Mouse (Mus musculus) midbrain, embryonic 16.5 days (tissue): ENCODE measurements around the gene Erc2. TPM values are rescaled to one million over a fixed set of nuclear protein-coding genes. Genes with fewer than 3 reads are reported as not detected.

Experiments used
- ATAC-seq: fragments of 200-750 bp; cut with Nextera tagmentation; 2 replicates; pipeline ENCODE4 v1.8.0; 2017; ENCODE audit warnings: moderate TSS enrichment
- H3K27ac ChIP-seq: fragments of 300-500 bp; sonication (generic); 2 replicates; pipeline ENCODE4 v1.5.1; 2014; ENCODE audit warnings: mild to moderate bottlenecking, low read length, mixed read lengths
- H3K27me3 ChIP-seq: fragments of 300-500 bp; sonication (generic); 2 replicates; pipeline ENCODE4 v1.6.1; 2014; ENCODE audit warnings: low read depth, low read length, mixed read lengths; ENCODE audit not compliant: control insufficient read depth, insufficient read depth
- H3K36me3 ChIP-seq: fragments of 300-500 bp; sonication (generic); 2 replicates; pipeline ENCODE4 v1.6.1; 2014; ENCODE audit warnings: mild to moderate bottlenecking, low read length, moderate library complexity, mixed read lengths; ENCODE audit not compliant: control insufficient read depth, insufficient read depth
- H3K4me1 ChIP-seq: fragments of 300-500 bp; sonication (generic); 2 replicates; pipeline ENCODE4 v1.6.1; 2014; ENCODE audit warnings: mild to moderate bottlenecking, low read length, mixed read lengths; ENCODE audit not compliant: control insufficient read depth, insufficient read depth
- H3K4me2 ChIP-seq: fragments of 300-500 bp; sonication (generic); 2 replicates; pipeline ENCODE4 v1.6.1; 2014; ENCODE audit warnings: mild to moderate bottlenecking, low read length, mixed read lengths
- H3K4me3 ChIP-seq: fragments of 300-500 bp; sonication (generic); 2 replicates; pipeline ENCODE4 v1.5.1; 2014; ENCODE audit warnings: low read depth, mild to moderate bottlenecking, low read length, moderate library complexity, mixed read lengths
- H3K9ac ChIP-seq: fragments of 300-500 bp; sonication (generic); 2 replicates; pipeline ENCODE4 v1.6.1; 2014; ENCODE audit warnings: low read depth, low read length, mixed read lengths
- H3K9me3 ChIP-seq: fragments of 300-500 bp; sonication (generic); replicated peaks from 2 replicates; pipeline ENCODE4 v1.6.1; 2014; ENCODE audit warnings: mild to moderate bottlenecking, low read length, mixed read lengths; ENCODE audit not compliant: control insufficient read depth, poor library complexity, severe bottlenecking
- WGBS: fragments of 180-500 bp; shearing (Covaris S2); extraction: QIAGEN DNeasy Blood & Tissue Kit; methylation state at CpG from one replicate; pipeline ENCODE4 v1.1.7; 2014; 5-methylcytosine and 5-hydroxymethylcytosine counted together
- polyA plus RNA-seq: library from polyadenylated mRNA; unstranded; fragments of >200 nt; fragmentation: Nextera tagmentation; extraction: Ambion mirVana; gene quantifications from 2 replicates; pipeline ENCODE4 v1.2.1, GENCODE M21; 2015

Erc2 gene
- polyA plus RNA-seq, 1 experiment from 2014 or later, result 94.2 TPM

- Histone ChIP-seq H3K36me3 (no peaks in the 10 kb centered on the region), H3K4me2 (no peak overlapping the region), H3K9me3 (no peaks in the 10 kb centered on the region), H3K4me3 (no peak overlapping the region), H3K4me1 (peaks cover 3% of the 10 kb centered on the region; the same call in 1 of the 2 replicates), H3K27me3 (no peaks in the 10 kb centered on the region), H3K9ac (no peak overlapping the region), H3K27ac (no peak overlapping the region)
- no peak for ATAC-seq
Observed at GRCm38 (mm10) chr14:27821801-27822200, 199.6 kb downstream of the Erc2 start.

- Histone ChIP-seq H3K4me3 (no peak overlapping the region), H3K4me2 (no peak overlapping the region), H3K36me3 (no peaks in the 10 kb centered on the region), H3K9ac (no peak overlapping the region), H3K27ac (no peak overlapping the region), H3K9me3 (no peaks in the 10 kb centered on the region), H3K4me1 (peaks cover 3% of the 10 kb centered on the region; the same call in 1 of the 2 replicates), H3K27me3 (no peaks in the 10 kb centered on the region)
- 93% methylated on average over 6 of the region's 6 CpGs for WGBS
- ATAC-seq, result no peak
Observed at GRCm38 (mm10) chr14:27822566-27822965, 200.3 kb downstream of the Erc2 start.

GRCm38 (mm10) chr14:27823048-27823447, 200.8 kb downstream of the Erc2 start:
- H3K4me1 ChIP-seq, result peaks cover 3% of the 10 kb centered on the region; the same call in 1 of the 2 replicates
- H3K9ac ChIP-seq, result no peak overlapping the region
- no peaks in the 10 kb centered on the region for H3K27me3 ChIP-seq
- no peak for ATAC-seq
- H3K4me3 ChIP-seq, result no peak overlapping the region
- H3K9me3 ChIP-seq, result no peaks in the 10 kb centered on the region
- no peak overlapping the region for H3K27ac ChIP-seq
- H3K4me2 ChIP-seq, result no peak overlapping the region
- WGBS, result 68% methylated on average over 3 of the region's 3 CpGs
- H3K36me3 ChIP-seq, result no peaks in the 10 kb centered on the region

- Histone ChIP-seq H3K9ac (no peak overlapping the region), H3K4me3 (no peak overlapping the region), H3K9me3 (no peaks in the 10 kb centered on the region), H3K27me3 (no peaks in the 10 kb centered on the region), H3K36me3 (no peaks in the 10 kb centered on the region), H3K4me2 (no peak overlapping the region), H3K27ac (no peak overlapping the region), H3K4me1 (peaks cover 3% of the 10 kb centered on the region; the same call in 1 of the 2 replicates)
- 83% methylated on average over 6 of the region's 6 CpGs for WGBS
- ATAC-seq, result no peak
Observed at GRCm38 (mm10) chr14:27823897-27824296, 201.7 kb downstream of the Erc2 start.

- no peaks in the 10 kb centered on the region for H3K9me3 ChIP-seq
- WGBS, result 85% methylated on average over 1 of the region's 1 CpGs
Observed at GRCm38 (mm10) chr14:27826829-27827228, 204.6 kb downstream of the Erc2 start.

GRCm38 (mm10) chr14:27828089-27828488, 205.9 kb downstream of the Erc2 start:
- Histone ChIP-seq H3K4me1 (peaks cover 1% of the 10 kb centered on the region; the same call in 1 of the 2 replicates), H3K9ac (no peak overlapping the region), H3K9me3 (no peaks in the 10 kb centered on the region), H3K4me2 (no peak overlapping the region), H3K27ac (no peak overlapping the region; the same call in 1 of the 2 replicates), H3K27me3 (no peaks in the 10 kb centered on the region), H3K36me3 (no peaks in the 10 kb centered on the region), H3K4me3 (no peak overlapping the region)
- 35% methylated on average over 2 of the region's 2 CpGs for whole genome bisulfite sequencing
- no peak for ATAC-seq

More at GRCm38 (mm10) chr14:27826829-27827228, 204.6 kb downstream of the Erc2 start:
- Histone ChIP-seq H3K27ac (no peak overlapping the region), H3K4me2 (no peak overlapping the region), H3K9ac (no peak overlapping the region), H3K4me1 (peaks cover 3% of the 10 kb centered on the region; the same call in 1 of the 2 replicates), H3K27me3 (no peaks in the 10 kb centered on the region), H3K36me3 (no peaks in the 10 kb centered on the region), H3K4me3 (no peak overlapping the region)
- ATAC-seq, result no peak

GRCm38 (mm10) chr14:27832196-27832595, 210.0 kb downstream of the Erc2 start:
- H3K4me1 ChIP-seq, result no peaks in the 10 kb centered on the region
- no peak overlapping the region for H3K9ac ChIP-seq
- H3K4me3 ChIP-seq, result no peak overlapping the region
- no peaks in the 10 kb centered on the region for H3K9me3 ChIP-seq
- H3K4me2 ChIP-seq, result no peak overlapping the region
- no peak overlapping the region for H3K27ac ChIP-seq
- WGBS, result 83% methylated on average over 4 of the region's 4 CpGs
- no peaks in the 10 kb centered on the region for H3K27me3 ChIP-seq
- ATAC-seq, result no peak
- no peaks in the 10 kb centered on the region for H3K36me3 ChIP-seq

GRCm38 (mm10) chr14:27835351-27835750, 213.1 kb downstream of the Erc2 start:
- Histone ChIP-seq H3K4me1 (no peaks in the 10 kb centered on the region), H3K27me3 (no peaks in the 10 kb centered on the region), H3K9me3 (no peaks in the 10 kb centered on the region), H3K27ac (no peak overlapping the region), H3K4me3 (no peak overlapping the region), H3K4me2 (no peak overlapping the region), H3K36me3 (no peaks in the 10 kb centered on the region), H3K9ac (no peak overlapping the region)
- no peak for ATAC-seq
- 81% methylated on average over 1 of the region's 1 CpGs for WGBS

- WGBS, result 73% methylated on average over 6 of the region's 6 CpGs
- no peak for ATAC-seq
Observed at GRCm38 (mm10) chr14:27837601-27838105, 215.4 kb downstream of the Erc2 start.

More at GRCm38 (mm10) chr14:27837601-27838105, 215.4 kb downstream of the Erc2 start:
- Histone ChIP-seq H3K4me3 (no peak overlapping the region), H3K27ac (no peak overlapping the region), H3K4me1 (no peaks in the 10 kb centered on the region), H3K9me3 (no peaks in the 10 kb centered on the region), H3K36me3 (no peaks in the 10 kb centered on the region), H3K4me2 (no peak overlapping the region), H3K27me3 (no peaks in the 10 kb centered on the region), H3K9ac (no peak overlapping the region)
